Mouse (Mus musculus): ENCODE results near the gene Map2k2.
A peak's percentile ranks its signal among the peaks of the same experiment; 100 is the strongest.
"Not testable (repeated sequence)": the region's sequence is repeated elsewhere in the genome, so short reads cannot be mapped to it uniquely, and the experiment has no call there.

The Map2k2 gene

DNA sequence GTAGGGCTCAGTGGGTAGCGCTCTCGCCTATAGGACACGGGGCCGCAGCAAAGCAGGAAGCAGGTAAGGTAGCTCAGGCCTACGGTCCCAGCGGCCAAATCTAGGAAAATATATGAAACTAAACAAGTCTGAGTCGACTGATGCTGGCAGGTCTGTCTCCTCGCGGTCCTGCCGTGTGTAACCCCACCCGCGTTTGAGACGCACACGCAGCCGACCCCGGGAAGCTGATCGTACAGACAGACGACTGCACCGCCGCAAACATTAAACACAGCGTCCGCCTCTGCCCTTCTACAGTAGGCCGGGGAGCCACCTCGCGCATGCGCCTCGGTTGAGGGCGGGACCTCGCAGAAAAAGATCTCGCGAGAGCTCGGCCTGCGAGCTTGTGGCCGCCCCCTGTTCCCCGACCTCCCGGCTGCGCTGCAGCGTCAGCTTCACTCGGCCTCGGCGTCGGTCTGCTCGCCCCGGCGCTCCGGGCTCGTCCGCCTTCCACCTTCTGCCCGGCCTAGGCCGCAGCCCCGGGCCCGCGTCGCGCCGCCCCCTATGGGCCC is at the start of gene Map2k2:
Map2k2 (plus strand) TSS at position 351 of the 548 bp plus-strand sequence.
- DNase-seq (ENCODE audit: low read depth, low spot score): peak; percentile 95

DNA sequence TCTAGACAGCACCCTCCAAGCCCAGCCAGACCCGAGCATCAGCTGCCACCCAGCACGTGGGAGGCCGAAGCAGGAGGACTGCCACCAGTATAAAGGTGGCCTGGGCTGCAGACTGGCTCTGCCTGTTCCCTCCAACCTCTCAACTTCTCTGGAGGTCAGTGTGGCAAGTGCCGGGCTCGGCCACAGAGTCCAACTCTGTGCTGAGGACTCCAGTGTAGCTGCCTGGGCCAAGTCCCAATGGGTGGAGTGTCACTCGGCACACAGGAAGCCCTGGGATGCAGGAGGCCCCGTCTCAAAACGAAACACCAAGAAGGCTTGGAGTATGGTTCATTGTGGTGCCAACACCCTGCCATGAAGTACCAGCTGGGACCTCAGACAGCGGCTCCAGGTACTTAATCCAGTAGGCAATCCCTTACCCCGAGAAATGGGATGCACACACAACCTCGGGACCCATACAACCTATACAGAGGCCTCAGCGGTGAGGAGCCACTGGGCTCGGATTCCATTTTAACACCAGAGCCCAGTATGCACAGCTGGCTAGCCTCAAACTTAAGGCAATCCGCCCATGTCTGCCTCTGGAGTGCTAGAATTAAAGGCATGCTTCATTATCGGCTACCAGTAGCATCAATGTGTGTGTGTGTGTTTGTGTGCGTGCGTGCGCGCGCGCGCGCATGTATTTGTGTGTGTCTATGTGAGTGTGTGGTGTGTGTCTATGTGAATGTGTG is 48.1 kb upstream of the Map2k2 start:
- DNase-seq (ENCODE audit: low read depth, low spot score): no peak

DNA sequence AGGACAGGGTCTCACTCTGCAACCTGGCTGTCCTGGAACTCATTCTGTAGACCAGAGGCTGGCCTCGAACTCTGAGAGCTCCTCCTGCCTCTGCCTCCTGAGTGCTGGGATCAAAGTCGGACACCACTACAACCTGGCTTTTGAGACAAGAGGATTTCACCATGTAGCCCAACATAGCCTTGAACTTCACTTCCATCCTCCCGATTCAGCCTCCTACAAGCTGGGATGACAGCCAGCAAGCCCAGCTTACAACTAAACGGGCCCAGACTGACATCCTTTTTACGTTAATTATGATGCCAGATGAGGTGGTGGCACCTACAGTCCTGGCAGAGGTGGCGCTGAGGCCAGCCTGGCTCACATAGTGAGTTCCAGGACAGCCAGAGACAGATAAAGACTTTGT is 46.8 kb upstream of the Map2k2 start:
- no peak for DNase-seq (ENCODE audit: low read depth, low spot score)

DNA sequence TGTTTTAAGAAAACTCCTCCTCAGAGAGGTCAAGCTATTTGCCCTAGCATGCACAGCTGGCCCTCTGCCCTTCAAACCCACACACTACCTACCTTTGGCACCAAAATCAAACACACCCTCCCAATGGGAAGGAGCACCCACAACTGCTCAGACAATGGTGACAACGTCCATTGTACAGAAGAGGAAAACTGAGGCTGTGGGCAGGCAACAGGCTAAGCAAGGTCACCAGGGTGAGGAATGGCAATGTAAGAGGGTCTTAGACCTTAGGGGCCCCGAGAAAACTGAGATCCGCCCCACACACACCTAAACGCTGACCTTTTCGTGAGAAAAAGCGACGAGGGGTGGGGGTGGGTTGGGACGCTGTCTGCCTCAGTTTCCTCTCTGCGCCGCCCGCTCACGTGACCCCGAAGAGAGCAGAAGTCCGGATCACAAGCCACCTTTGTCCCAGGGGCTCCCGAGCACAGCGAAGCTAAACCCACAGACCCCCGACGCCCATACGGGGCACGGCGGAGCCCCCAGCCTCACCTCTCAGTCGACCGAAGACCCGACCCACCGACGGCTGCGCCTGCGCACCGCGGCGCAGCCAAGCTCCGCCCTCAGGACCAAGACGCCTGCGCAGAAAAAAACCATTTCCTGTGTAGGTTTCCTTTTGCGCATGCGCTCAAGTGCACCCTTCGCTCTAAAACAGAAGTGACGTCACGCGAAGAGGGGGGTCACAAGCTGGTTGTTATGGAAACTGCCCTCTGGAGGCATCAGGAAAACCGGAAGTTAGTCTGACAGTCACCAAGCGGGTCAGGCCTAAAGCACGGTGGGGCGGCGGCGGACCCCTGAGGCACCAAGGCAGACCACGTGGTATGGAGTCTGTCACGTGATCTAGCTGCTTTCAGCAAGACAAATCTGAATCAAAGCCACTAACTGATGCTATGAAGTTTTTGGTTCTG is 45.8 kb upstream of the Map2k2 start, which contains the start of gene Sgta:
Sgta (minus strand) TSS at position 579 of the 941 bp plus-strand sequence.
- DNase-seq (ENCODE audit: low read depth, low spot score): peak; percentile 100

DNA sequence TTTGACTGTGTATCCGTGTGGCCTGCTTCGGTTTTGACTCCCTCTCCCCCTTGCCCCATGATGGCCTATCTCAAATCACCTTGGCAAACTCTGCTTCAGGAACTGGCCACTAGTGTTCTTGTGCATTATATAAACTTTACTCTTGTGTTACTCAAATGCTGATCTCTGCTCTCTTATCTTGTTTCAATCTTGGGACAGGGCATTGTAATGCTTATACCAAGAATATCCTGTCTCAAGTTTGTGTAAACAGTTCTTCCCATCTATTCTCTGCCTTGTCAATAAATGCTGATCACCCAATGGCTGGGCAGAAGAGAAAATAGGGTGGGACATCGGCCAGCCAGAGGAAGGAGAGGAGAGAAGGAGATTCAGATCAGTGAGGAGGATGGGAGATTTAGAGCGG is 43.0 kb upstream of the Map2k2 start:
- DNase-seq (ENCODE audit: low read depth, low spot score): no peak

DNA sequence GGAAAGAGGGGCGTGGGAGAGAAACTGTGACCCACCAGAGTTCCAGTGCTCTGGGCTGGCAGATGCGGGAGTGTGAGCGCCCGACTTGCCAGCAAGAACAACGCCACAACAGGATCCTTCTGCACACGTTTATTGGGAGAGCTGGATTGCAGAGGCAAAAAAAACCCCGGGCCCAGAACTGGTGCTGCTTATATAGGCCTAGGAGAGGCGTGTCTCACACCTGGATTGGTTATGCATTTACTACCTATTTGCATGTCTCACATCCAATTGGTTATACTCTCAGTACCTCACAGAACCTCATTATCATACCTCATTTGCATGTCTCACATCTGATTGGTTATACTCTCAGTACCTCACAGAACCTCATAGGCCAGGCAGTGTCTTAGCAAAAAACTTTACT is 41.2 kb upstream of the Map2k2 start:
- not testable (repeated sequence) for DNase-seq (ENCODE audit: low read depth, low spot score)

DNA sequence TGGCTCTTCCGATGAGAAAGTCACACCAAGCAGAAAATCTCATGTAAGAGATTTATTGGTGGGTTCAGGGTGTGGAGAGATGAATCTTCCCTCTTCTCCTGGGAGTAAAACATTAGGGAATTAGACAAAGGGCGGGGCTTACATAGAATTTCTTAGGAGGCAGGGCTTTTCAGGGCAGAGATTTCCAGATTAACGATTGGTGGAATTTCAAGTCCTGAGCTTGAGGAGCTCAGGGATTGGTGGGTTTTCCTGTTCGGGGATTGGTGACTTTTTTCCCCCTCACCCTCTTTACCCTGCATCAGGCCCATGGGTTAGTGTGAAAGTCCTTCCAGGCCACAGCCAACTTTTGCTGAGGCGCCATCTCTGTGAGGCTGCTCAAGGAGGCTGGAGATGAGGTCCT is 37.0 kb upstream of the Map2k2 start:
- DNase-seq (ENCODE audit: low read depth, low spot score): no peak

DNA sequence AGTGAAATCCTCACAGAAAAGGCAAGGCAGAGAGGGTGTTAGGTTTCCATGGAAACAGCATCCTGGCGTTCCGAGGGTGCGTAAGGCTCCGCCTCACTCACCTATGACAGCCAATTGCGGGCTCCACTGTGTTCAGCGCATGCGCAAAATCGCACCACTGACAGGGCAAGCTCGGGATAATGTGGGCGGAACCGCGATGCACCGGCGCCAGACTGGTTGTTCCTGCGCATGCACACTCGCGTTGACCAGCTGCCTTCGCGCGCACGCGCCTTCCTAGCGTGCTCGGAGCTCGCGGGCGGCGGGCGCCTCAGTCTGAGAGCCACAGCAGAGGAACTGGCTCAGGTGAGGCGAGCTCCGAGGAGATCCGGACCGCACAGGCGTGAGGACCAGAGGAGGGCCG is 35.9 kb upstream of the Map2k2 start, which contains the start of gene Thop1:
Thop1 (plus strand) TSS at position 200 of the 400 bp plus-strand sequence.
- DNase-seq (ENCODE audit: low read depth, low spot score): peak; percentile 99

DNA sequence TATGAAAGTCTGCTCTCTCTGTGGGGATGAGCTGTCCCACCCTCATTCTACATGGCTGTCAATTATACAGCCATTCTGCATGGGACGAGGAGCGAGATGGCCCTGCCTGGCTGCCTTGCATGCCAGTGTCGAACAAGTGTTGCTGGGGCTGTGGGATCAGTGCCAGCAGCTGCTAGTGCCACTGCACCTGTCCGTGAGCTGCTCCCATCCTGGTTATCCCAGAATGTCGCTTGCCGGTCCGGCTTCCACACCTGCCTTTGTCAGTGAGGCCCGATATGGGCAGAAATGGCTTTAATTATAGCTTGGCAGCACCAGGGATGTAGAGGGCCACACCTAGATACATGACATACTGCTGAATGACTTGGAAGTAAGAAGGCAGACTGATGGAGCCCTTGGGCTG is 33.4 kb upstream of the Map2k2 start:
- DNase-seq (ENCODE audit: low read depth, low spot score): no peak

DNA sequence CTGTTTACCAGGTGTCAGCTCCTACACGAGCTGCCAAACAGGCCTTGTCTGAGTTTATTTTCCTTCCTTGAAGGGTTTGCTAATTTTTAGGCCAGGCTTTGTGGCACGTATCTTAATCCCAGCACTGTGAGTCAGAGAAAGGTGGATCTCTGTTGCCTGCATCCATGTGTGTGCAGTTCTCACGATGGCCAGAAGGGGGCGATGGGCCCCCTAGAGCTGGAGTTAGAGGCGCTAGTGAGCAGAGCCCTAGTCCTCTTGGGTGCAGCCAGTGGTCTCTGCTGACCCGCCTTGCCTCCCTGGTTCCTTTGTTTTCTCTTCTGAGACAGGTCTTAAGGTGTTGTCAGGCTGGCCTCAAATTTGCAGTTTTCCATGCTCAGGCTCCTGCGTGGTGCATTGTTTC is 32.3 kb upstream of the Map2k2 start:
- no peak for DNase-seq (ENCODE audit: low read depth, low spot score)

DNA sequence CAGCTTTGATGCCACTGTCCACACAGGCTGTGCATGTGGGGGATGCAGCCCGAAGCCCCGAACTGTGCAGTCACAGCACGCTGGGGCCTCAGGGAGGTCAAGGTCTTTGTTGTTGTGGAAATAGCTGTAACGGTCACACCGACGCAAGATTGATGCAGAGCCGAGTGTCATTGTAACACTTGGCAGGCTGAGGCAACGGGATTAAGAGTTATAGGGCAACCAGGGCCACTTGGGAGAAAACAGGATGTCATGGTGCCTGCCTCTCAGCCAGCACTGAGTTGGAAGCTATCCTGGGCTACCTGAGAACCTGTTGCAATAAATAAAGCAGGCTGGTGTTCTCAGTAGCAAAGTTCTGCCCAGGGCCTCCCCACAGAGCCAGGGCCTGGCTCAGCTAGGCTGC is 30.0 kb upstream of the Map2k2 start:
- DNase-seq (ENCODE audit: low read depth, low spot score): no peak

DNA sequence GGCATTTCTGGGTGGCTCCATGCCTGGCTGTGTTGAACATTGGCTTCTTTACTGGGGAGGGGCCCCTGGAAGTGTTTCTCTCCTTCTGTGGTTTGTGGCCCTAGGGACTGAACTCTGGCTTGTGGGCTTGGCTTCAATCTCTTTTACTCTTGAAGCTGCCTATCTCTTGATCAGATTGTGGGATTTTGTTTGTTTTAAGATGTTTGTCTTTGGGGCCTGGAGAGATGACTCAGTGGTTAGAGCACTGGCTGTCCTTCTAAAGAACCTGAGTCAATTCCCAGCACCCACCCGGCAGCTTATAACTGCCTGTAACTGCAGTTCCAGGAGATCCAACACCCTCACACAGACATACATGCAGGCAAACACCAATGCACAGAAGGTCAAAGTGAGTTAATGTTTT is 29.4 kb upstream of the Map2k2 start:
- DNase-seq (ENCODE audit: low read depth, low spot score): no peak

DNA sequence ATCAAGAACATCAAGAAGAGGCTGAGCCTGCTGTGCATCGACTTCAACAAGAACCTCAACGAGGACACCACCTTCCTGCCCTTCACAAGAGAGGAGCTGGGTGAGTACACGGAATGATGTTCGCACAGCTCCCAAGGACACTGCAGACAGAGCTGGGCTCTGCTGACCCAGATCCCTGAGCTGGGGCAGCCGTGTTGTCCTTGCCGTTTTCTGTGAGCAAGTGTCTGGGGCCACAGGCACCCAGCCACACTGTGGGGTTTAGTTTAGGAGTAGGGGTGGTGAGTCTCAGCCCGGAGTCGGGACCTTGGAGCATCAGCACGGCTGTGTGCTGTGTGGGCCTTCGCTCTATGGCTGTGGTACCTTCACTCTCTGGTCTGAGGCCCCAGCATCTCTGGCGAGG is 27.8 kb upstream of the Map2k2 start:
- DNase-seq (ENCODE audit: low read depth, low spot score): no peak

DNA sequence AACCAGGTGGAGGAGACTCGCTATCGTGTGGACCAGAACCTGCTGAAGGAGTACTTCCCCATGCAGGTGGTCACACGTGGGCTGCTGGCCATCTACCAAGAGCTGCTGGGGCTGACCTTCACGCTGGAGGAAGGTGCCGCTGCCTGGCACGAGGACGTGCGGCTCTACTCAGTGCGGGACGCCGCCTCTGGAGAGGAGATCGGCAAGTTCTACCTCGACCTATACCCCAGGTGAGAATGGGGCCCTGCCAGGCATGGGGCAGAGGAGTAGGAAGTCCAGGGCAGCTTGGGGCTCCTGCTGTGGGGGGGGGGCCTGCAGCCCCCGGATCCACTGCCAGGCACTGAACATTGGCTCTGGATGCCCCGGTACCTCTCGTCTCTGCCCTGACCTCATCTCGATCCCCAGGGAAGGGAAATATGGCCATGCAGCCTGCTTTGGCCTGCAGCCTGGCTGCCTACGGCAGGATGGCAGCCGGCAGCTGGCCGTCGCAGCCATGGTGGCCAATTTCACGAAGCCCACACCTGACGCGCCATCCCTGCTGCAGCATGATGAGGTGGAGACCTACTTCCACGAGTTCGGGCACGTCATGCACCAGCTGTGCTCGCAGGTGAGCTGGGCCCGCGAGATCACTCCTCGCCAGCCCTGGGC is 25.6 kb upstream of the Map2k2 start:
- DNase-seq (ENCODE audit: low read depth, low spot score): no peak

DNA sequence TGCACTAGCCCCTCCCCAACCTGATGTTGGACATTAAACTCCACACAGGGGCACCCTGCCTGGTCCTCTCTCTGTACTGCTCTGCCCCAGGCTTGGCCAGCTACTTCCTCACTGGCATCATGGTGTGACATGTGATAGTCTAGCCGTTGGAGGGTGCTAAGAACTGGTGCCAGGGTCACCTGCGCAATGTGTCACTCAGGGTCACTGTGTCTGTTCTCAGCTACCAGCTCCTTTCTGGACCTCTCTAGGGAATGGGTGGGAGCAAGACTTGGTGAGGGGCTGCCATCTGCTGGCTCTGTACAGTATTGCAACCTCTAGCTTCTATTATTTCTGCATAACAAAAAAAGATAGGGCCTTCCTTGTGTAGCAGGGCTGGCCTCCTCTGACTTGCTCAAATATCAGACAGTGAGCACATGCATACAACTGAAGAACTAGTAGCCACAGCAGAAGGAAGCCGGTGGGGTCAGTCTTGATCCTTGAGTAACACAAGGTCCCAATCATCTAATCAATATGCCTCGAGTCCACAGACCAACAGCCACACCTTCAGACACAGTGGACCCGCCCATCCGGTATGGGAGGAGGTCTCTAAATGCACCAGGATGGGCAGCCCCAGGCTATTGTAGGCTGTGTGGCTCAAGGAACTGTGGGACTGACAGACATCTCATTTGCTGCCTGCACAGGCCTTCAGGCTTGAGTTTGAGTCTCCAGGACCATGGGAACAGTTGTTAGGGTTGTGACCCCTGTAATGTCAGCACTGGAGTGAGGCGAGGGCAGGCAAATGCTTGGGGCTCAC is 23.4 kb upstream of the Map2k2 start:
- peak; percentile 46 for DNase-seq (ENCODE audit: low read depth, low spot score)

DNA sequence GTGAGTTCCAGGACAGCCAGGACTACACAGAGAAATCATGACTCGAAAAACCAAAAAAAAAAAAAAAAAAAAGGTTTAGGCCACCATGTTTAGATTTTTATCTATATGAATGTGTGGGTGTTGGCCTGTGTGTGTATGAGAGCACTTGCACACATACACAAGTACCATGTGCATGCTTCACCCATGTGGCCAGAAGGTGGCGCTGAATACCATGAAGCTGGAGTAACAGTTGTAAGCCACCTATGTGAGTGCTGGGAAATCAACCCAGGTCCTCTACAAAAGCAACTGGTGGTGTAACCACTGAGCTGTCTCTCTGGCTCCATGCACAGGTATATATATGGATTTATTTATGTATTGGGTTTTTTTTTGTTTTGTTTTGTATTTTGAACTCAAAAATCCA is 18.7 kb upstream of the Map2k2 start:
- no peak for DNase-seq (ENCODE audit: low read depth, low spot score)

DNA sequence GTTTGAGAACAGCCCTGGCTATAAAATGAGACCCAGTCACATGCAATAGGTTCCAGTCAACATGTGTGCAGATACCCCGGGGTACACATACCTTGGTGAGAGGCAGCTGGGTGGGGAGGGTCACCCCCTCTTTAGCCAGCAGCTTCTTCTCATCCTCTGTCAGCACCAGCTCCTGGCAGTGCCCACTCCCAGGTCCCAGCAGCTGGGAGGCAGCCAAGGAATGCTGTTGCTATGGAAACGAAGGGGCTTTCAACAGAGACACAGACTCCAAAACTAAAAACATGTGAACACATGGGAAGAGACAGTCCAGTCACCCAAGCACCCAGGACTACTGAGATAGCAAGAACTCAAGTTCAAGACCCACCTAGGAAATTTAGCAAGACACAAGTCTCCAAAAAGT is 16.5 kb upstream of the Map2k2 start:
- no peak for DNase-seq (ENCODE audit: low read depth, low spot score)

DNA sequence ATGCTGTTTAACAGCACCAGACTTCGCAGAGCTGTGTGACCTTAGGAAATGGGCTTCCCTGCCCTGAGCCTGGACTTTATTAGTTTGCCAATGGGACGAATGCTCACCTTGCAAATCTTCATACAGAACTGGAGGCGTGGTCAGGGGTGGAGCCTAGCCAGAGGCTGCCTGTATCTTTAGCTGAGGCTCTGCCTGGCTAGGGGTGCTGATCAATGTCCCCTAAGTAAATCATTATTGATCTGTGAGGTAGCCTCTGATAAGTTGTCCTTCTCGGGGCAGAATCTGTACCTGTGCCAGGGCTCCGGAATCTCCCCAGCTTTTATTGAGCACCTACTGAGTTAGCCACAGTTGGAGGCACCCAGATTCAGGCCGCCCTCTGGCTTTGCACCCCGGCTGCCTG is 15.1 kb upstream of the Map2k2 start:
- no peak for DNase-seq (ENCODE audit: low read depth, low spot score)

DNA sequence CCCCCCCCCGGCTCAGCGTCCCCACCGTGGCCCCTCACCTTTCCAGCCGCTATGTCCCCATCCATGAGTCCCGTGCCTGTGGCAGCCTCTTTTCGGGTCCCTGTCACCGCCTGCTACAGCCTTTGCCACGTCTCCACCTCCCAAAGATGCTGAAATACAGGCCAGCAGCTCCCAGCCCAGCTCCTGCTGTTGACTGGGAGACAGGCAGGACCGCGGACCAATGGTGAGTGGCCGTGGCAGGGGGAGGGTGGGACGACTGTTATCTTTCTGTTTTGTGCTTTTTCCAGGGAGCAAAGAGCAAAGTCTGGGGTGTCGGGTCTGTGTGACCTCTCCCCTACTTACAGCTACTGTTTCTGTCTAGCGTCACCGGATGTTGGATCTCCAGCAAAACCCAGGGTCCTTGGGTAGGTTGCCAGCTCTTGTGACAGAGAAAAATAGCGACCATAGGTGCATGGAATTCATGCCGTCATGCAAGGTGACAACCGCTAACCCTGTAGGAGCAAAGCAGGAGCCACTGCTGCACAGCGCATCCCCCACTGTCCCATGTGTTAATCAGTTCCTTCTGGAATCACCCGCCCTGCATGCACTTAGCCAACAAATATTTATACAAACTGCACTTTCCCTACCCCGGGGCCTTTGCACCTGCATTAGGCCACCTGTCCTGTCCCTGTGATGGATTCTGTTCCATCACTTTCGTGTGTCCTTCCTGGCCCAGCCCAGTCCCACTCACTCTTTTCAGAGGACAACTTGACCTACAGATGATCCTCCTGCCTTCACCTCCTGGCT is 13.1 kb upstream of the Map2k2 start:
- no peak for DNase-seq (ENCODE audit: low read depth, low spot score)

DNA sequence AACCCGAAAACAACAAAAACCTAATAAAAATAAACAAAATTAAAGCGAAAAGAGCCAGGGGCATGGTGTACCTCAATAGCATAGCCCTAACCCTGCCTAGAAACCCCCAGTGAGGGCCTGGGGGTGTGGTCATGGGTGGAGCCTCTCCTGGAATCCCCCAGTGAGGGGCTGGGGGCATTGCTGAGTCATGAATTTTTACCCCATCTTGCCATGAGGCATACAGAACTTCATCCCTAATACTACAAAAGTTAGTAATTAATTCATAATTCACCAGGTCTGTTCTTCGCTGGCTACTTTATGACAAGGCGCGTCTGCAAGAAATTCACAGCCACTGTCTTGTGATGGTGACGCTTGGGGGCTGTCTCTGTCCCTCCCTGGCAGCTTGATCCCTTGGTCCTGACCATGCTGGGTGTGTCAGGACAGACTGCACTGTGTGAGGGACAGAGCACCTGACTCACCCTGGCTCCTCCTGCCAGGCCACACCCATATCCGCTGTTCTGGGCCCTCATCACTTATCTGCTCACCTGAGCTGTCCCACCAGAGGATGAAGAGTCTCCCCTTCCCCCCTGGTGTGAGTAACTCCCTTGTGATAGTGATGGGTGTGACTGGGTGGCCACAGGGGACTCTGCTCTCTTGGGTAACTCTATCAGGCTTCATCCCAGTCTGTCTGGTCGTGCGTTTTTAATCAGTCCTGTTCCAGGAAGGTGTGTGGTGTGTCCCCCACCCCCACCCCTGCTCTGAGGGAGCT is 10.6 kb upstream of the Map2k2 start:
- DNase-seq (ENCODE audit: low read depth, low spot score): no peak

Data from embryo, embryonic 11.5 days (tissue).